Comparison of ENCODE assay signal across 17 mouse cellular contexts in genomic region chr8:60806772-60807171, GRCm38 (mm10).
DNase-seq lines count a peak whose midpoint lies in the region; ATAC-seq and TF ChIP-seq lines count a peak whose summit lies in the region.
"Had no signal": no experiment of that assay in that cellular context is flagged by ENCODE, and none has a peak within 500 bp of the region (broad histone marks: within the 10 kb centered on the region; RNA-seq: fewer than 3 reads in every experiment).

No protein-coding gene starts in this region.

- TF ChIP-seq POLR2A in heart, adult 2 months (IDR thresholded peaks at IDR 0.05; ENCODE audit: insufficient read depth, low read depth, low read length) = no peak
- no peak for TF ChIP-seq POLR2A in lung, adult 2 months (IDR thresholded peaks at IDR 0.05; ENCODE audit: borderline replicate concordance, extremely low read depth, low read depth, low read length)

- no peaks in the 10 kb centered on the region for H3K4me1 ChIP-seq in heart, embryonic 15.5 days (replicated peaks)
- no peaks in the 10 kb centered on the region for H3K4me1 ChIP-seq in heart, adult 2 months (ENCODE audit: control insufficient read depth, insufficient read depth, low read length)
- no peaks in the 10 kb centered on the region for H3K4me1 ChIP-seq in lung, embryonic 15.5 days
- no peaks in the 10 kb centered on the region for H3K4me1 ChIP-seq in lung, adult 2 months (ENCODE audit: control insufficient read depth, insufficient read depth, low read length)

- no peak overlapping the region for H3K9ac ChIP-seq in heart, embryonic 15.5 days
- no peak overlapping the region for H3K9ac ChIP-seq in heart, adult 2 months (ENCODE audit: low read depth, low read length)
- no peak overlapping the region for H3K9ac ChIP-seq in lung, embryonic 15.5 days
- H3K9ac ChIP-seq: forebrain, embryonic 15.5 days; hindbrain, embryonic 14.5 days had no signal

- no peak overlapping the region for H3K4me3 ChIP-seq in heart, embryonic 15.5 days
- H3K4me3 ChIP-seq in heart, adult 2 months = no peak overlapping the region
- H3K4me3 ChIP-seq in lung, embryonic 15.5 days = no peak overlapping the region
- no peak overlapping the region for H3K4me3 ChIP-seq in lung, adult 2 months (replicated peaks; ENCODE audit: extremely low read depth, low read depth, low read length)
- H3K4me3 ChIP-seq: forebrain, embryonic 15.5 days had no signal

- no peaks in the 10 kb centered on the region for H3K79me2 ChIP-seq in heart, adult 2 months (replicated peaks; ENCODE audit: control insufficient read depth, insufficient read depth, low read length)

- no peak for TF ChIP-seq EP300 in heart, adult 2 months (IDR thresholded peaks at IDR 0.05; ENCODE audit: insufficient read depth, low read depth, low read length)

- no peak overlapping the region for H3K4me2 ChIP-seq in heart, embryonic 15.5 days
- no peak overlapping the region for H3K4me2 ChIP-seq in lung, embryonic 15.5 days
- H3K4me2 ChIP-seq: forebrain, embryonic 15.5 days; hindbrain, embryonic 14.5 days; liver, embryonic 11.5 days had no signal

- no peaks in the 10 kb centered on the region for H3K36me3 ChIP-seq in heart, embryonic 15.5 days
- H3K36me3 ChIP-seq in heart, adult 2 months (ENCODE audit: control insufficient read depth, insufficient read depth, low read length) = no peaks in the 10 kb centered on the region
- H3K36me3 ChIP-seq in lung, embryonic 15.5 days = no peaks in the 10 kb centered on the region
- H3K36me3 ChIP-seq: forebrain, embryonic 15.5 days had no signal

- H3K9me3 ChIP-seq in heart, embryonic 15.5 days (replicated peaks) = no peaks in the 10 kb centered on the region
- no peaks in the 10 kb centered on the region for H3K9me3 ChIP-seq in lung, embryonic 15.5 days
- H3K9me3 ChIP-seq: forebrain, embryonic 15.5 days had no signal

- no peak for TF ChIP-seq CTCF in heart, adult 2 months (IDR thresholded peaks at IDR 0.05)
- no peak for TF ChIP-seq CTCF in lung, adult 2 months (IDR thresholded peaks at IDR 0.05; ENCODE audit: insufficient read depth, low read length)

- H3K27me3 ChIP-seq in heart, embryonic 15.5 days = no peaks in the 10 kb centered on the region
- H3K27me3 ChIP-seq in heart, adult 2 months (ENCODE audit: control insufficient read depth, insufficient read depth, low read length) = no peaks in the 10 kb centered on the region
- no peaks in the 10 kb centered on the region for H3K27me3 ChIP-seq in lung, embryonic 15.5 days
- H3K27me3 ChIP-seq: forebrain, embryonic 15.5 days had no signal

- ATAC-seq in heart, embryonic 15.5 days (replicated peaks; ENCODE audit: insufficient number of reproducible peaks, insufficient read depth, low FRiP score, low read depth) = 0 out of 2 replicates have a peak, but pooled peaks have one; percentile 31
- 0 out of 2 replicates have a peak, but pooled peaks have one; percentile 52 for ATAC-seq in lung, embryonic 15.5 days (ENCODE audit: borderline replicate concordance, extremely low read depth, low FRiP score, low TSS enrichment)
- ATAC-seq: forebrain, embryonic 15.5 days; lung, postnatal 0 days had no signal

- no peak overlapping the region for H3K27ac ChIP-seq in heart, embryonic 15.5 days
- no peak overlapping the region for H3K27ac ChIP-seq in heart, adult 2 months
- no peak overlapping the region for H3K27ac ChIP-seq in lung, embryonic 15.5 days
- H3K27ac ChIP-seq: forebrain, embryonic 15.5 days; hindbrain, embryonic 14.5 days had no signal

- 73% methylated on average over 3 of the region's 3 CpGs for WGBS in heart, embryonic 15.5 days
- WGBS in heart, adult 2 months = 78% methylated on average over 3 of the region's 3 CpGs
- 78% methylated on average over 3 of the region's 3 CpGs for WGBS in lung, embryonic 15.5 days
- WGBS in lung, adult 2 months = 61% methylated on average over 3 of the region's 3 CpGs

- intact Hi-C loops in heart, adult 2 months (cut with DNase I) = no loop called here

- DNase-seq in heart, adult 2 months = no peak
- no peak for DNase-seq in lung, adult 2 months
- DNase-seq in urinary bladder, postnatal 36 days (ENCODE audit: low spot score in 2 of 2) = peak; percentile 10 to 26
- no peak for DNase-seq in urinary bladder, postnatal 4 days (ENCODE audit: low spot score in 2 of 2)
- DNase-seq in frontal cortex, adult 2 months (ENCODE audit: extremely low spot score in 1 of 2, low spot score in 1 of 2) = no peak
- DNase-seq in spleen, postnatal 4 days (ENCODE audit: low spot score in 2 of 2) = no peak
- DNase-seq: adrenal gland, adult 2 months; cerebellum, postnatal 14 days; embryo, embryonic 11 days; heart, adult 18-20 months; thymus, postnatal 25 days had no signal

Comparison
In these comparisons a context has a peak if more than half of its experiments do, and no peak if none do; other contexts are left out.
1. DNase-seq: peak in urinary bladder, postnatal 36 days (2 of 2); none in heart, adult 2 months (0 of 2), lung, adult 2 months (single experiment), urinary bladder, postnatal 4 days (0 of 2), frontal cortex, adult 2 months (0 of 2) and spleen, postnatal 4 days (0 of 2).